Mouse (Mus musculus) ES-Bruce4 (cell line): ENCODE results near the gene Uevld.

Source experiments
- CTCF ChIP-seq: IDR thresholded peaks from one replicate; pipeline ENCODE4 v1.8.1; 2011; ENCODE audit warnings: low read depth, low read length
- POLR2A ChIP-seq: IDR thresholded peaks from one replicate; pipeline ENCODE4 v1.8.1; 2011; ENCODE audit warnings: low read length; ENCODE audit not compliant: insufficient read depth

GRCm38 (mm10) chr7:46916376-46916775, 42.0 kb downstream of the Uevld start:
- TF ChIP-seq CTCF (no peak), POLR2A (no peak)
